Mouse (Mus musculus): ENCODE results near the gene Slit1. TPM values are rescaled to one million over a fixed set of nuclear protein-coding genes. Genes with fewer than 3 reads are reported as not detected.

The Slit1 gene
- polyA plus RNA-seq, 1 experiment from 2014 or later = 2.1 TPM

DNA sequence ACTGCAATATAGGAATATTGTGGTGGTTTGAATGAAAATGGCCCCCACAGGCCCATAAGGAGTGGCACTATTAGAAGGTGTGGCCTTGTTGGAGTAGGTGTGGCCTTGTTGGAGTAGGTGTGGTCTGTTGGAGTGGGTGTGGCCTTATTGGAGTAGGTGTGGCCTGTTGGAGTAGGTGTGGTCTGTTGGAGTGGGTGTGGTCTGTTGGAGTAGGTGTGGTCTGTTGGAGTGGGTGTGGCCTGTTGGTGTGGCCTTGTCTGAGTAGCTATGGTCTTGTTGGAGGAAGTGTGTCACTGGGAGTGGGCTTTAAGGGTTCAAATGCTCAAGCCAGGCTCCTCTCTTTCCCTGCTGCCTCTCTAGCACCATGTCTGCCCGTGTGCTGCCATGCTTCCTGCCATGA lies 63.2 kb downstream of the Slit1 start:
- no peaks in the 10 kb centered on the region for H3K4me1 ChIP-seq (ENCODE audit: control insufficient read depth, insufficient read depth, low read length)
- no peak overlapping the region for H3K27ac ChIP-seq (replicated peaks; ENCODE audit: low read depth, low read length)
- 88% methylated on average over 1 of the region's 1 CpGs for WGBS
- no peak overlapping the region for H3K4me2 ChIP-seq (ENCODE audit: low read depth, low read length)
- no peak overlapping the region for H3K9ac ChIP-seq (replicated peaks; ENCODE audit: low read length)
- DNase-seq (ENCODE audit: low spot score) (no peak), ATAC-seq (replicated peaks; ENCODE audit: insufficient number of reproducible peaks, low FRiP score, low TSS enrichment, low read depth) (no peak)
- H3K9me3 ChIP-seq (replicated peaks; ENCODE audit: control insufficient read depth, low read length) = no peaks in the 10 kb centered on the region
- H3K4me3 ChIP-seq (ENCODE audit: low read depth, low read length) = no peak overlapping the region
- H3K36me3 ChIP-seq (replicated peaks; ENCODE audit: control insufficient read depth, insufficient read depth, low read depth, low read length) = no peaks in the 10 kb centered on the region
- no peaks in the 10 kb centered on the region for H3K27me3 ChIP-seq (ENCODE audit: control insufficient read depth, insufficient read depth, low read length)

DNA sequence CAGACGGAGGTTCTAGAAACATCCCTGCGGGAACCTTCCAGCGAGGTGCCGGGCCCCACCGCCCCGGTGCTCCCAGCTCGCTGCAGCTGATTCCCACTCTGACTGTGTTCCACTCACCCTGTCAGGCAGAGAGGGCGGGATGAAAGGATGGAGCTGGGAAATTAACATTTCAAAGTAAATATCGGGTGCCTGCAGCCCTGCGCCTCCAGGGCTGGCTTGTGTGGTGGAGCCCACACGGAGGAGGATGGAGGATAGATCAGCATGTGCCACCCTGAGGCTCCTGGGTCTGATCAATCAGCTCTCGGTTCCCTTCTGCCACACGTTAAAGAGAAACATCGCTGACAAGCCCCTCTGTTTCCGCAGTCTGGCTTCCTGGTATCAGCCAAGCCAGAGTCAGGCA lies 64.4 kb downstream of the Slit1 start:
- Histone ChIP-seq H3K9ac (replicated peaks; ENCODE audit: low read length) (no peak overlapping the region), H3K4me1 (ENCODE audit: control insufficient read depth, insufficient read depth, low read length) (no peaks in the 10 kb centered on the region), H3K36me3 (replicated peaks; ENCODE audit: control insufficient read depth, insufficient read depth, low read depth, low read length) (no peaks in the 10 kb centered on the region), H3K4me3 (ENCODE audit: low read depth, low read length) (no peak overlapping the region), H3K4me2 (ENCODE audit: low read depth, low read length) (no peak overlapping the region), H3K9me3 (replicated peaks; ENCODE audit: control insufficient read depth, low read length) (no peaks in the 10 kb centered on the region), H3K27ac (replicated peaks; ENCODE audit: low read depth, low read length) (no peak overlapping the region), H3K27me3 (ENCODE audit: control insufficient read depth, insufficient read depth, low read length) (no peaks in the 10 kb centered on the region)
- ATAC-seq (replicated peaks; ENCODE audit: insufficient number of reproducible peaks, low FRiP score, low TSS enrichment, low read depth) (no peak), DNase-seq (ENCODE audit: low spot score) (no peak)
- WGBS = 26% methylated on average over 15 of the region's 15 CpGs

DNA sequence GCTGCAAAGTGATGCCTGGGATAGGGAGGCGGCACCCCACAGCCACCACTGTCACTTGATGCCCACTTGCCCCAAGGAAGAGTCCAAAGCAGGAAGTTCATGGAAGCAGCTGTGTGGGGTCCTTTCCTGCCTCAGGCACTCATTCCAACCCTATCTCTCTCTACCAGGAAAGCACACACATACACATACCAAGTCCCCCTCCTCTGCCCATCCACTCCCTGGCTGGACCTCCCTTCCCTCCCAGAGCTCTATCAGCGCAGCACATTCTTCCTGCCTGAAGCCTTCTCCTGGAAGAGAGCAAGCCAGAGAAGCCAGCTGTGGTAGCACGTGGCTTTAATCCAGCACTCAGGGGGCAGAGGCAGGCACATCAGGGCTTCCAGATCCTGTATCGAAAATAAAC lies 65.9 kb downstream of the Slit1 start:
- H3K9me3 ChIP-seq (replicated peaks; ENCODE audit: control insufficient read depth, low read length) = no peaks in the 10 kb centered on the region
- no peak overlapping the region for H3K4me2 ChIP-seq (ENCODE audit: low read depth, low read length)
- no peaks in the 10 kb centered on the region for H3K4me1 ChIP-seq (ENCODE audit: control insufficient read depth, insufficient read depth, low read length)
- 29% methylated on average over 4 of the region's 4 CpGs for WGBS
- no peaks in the 10 kb centered on the region for H3K36me3 ChIP-seq (replicated peaks; ENCODE audit: control insufficient read depth, insufficient read depth, low read depth, low read length)
- H3K27ac ChIP-seq (replicated peaks; ENCODE audit: low read depth, low read length) = no peak overlapping the region
- ATAC-seq (replicated peaks; ENCODE audit: insufficient number of reproducible peaks, low FRiP score, low TSS enrichment, low read depth) = no peak
- no peak overlapping the region for H3K4me3 ChIP-seq (ENCODE audit: low read depth, low read length)
- DNase-seq (ENCODE audit: low spot score) = no peak
- no peak overlapping the region for H3K9ac ChIP-seq (replicated peaks; ENCODE audit: low read length)
- no peaks in the 10 kb centered on the region for H3K27me3 ChIP-seq (ENCODE audit: control insufficient read depth, insufficient read depth, low read length)

DNA sequence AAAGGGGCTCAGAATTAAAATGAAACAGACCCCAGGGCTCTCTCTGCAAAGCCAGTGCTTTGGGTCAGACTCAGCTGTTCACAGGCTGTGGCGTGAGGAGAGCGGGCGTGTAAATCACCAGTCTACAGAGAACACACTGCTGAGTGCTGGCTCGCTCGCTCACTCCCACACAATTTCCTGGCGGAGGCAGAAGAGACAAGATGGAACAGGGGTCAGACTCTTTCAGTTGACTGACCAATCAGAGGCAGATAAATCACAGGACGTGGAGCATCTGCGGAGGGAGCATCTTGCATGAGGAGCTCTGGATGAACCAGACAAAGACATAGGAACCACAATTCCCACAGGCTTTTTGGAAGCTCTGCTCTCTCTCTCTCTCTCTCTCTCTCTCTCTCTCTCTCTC lies 67.9 kb downstream of the Slit1 start:
- H3K36me3 ChIP-seq (replicated peaks; ENCODE audit: control insufficient read depth, insufficient read depth, low read depth, low read length) = no peaks in the 10 kb centered on the region
- H3K4me2 ChIP-seq (ENCODE audit: low read depth, low read length) = no peak overlapping the region
- H3K27ac ChIP-seq (replicated peaks; ENCODE audit: low read depth, low read length) = no peak overlapping the region
- H3K4me3 ChIP-seq (ENCODE audit: low read depth, low read length) = no peak overlapping the region
- no peak overlapping the region for H3K9ac ChIP-seq (replicated peaks; ENCODE audit: low read length)
- 72% methylated on average over 8 of the region's 8 CpGs for WGBS
- no peaks in the 10 kb centered on the region for H3K27me3 ChIP-seq (ENCODE audit: control insufficient read depth, insufficient read depth, low read length)
- ATAC-seq (replicated peaks; ENCODE audit: insufficient number of reproducible peaks, low FRiP score, low TSS enrichment, low read depth) (no peak), DNase-seq (ENCODE audit: low spot score) (no peak)
- no peaks in the 10 kb centered on the region for H3K4me1 ChIP-seq (ENCODE audit: control insufficient read depth, insufficient read depth, low read length)
- no peaks in the 10 kb centered on the region for H3K9me3 ChIP-seq (replicated peaks; ENCODE audit: control insufficient read depth, low read length)

DNA sequence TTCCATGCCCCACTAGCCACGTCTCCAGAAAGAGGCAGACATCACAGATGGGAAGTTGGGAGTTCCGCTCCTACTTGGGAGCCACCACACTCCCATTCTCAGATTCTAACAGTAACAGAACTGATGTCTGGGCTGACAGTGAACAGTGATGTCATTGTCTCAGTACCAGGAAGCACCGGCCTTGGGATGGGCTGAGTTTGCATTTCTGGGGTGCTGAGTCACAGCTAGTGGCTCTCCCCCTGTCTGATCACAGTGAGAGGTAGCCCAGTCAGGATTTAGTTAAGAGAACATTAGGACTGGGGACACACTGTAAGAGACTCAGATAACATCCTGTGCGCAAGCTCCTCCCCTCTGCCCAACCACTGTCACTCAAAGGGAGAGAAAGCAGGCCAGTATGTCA lies 69.1 kb downstream of the Slit1 start:
- ATAC-seq (replicated peaks; ENCODE audit: insufficient number of reproducible peaks, low FRiP score, low TSS enrichment, low read depth) (no peak), DNase-seq (ENCODE audit: low spot score) (no peak)
- Histone ChIP-seq H3K9me3 (replicated peaks; ENCODE audit: control insufficient read depth, low read length) (no peaks in the 10 kb centered on the region), H3K4me2 (ENCODE audit: low read depth, low read length) (no peak overlapping the region), H3K27me3 (ENCODE audit: control insufficient read depth, insufficient read depth, low read length) (no peaks in the 10 kb centered on the region), H3K4me3 (ENCODE audit: low read depth, low read length) (no peak overlapping the region), H3K27ac (replicated peaks; ENCODE audit: low read depth, low read length) (no peak overlapping the region), H3K36me3 (replicated peaks; ENCODE audit: control insufficient read depth, insufficient read depth, low read depth, low read length) (no peaks in the 10 kb centered on the region), H3K4me1 (ENCODE audit: control insufficient read depth, insufficient read depth, low read length) (no peaks in the 10 kb centered on the region), H3K9ac (replicated peaks; ENCODE audit: low read length) (no peak overlapping the region)
- WGBS = 60% methylated on average over 4 of the region's 4 CpGs

DNA sequence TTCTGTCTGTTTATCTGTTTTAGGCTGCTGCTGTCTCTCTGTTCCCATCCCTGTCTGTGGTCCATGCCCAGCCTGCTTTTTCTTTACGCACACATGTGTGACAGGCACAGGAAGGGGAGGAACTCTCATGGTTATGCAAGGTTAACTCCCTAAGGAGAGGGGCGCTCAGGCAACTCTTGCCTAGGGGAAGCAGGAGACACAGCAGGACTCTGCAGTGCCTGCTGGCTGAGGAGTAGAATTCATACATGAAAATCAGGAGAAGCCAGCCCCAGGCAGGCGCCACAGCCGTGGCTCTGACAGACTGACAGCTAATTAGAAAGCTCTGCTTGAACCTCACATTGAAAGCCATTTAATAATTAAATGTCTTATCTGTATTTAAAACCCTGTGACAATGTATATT lies 70.6 kb downstream of the Slit1 start:
- H3K27me3 ChIP-seq (ENCODE audit: control insufficient read depth, insufficient read depth, low read length) = no peaks in the 10 kb centered on the region

DNA sequence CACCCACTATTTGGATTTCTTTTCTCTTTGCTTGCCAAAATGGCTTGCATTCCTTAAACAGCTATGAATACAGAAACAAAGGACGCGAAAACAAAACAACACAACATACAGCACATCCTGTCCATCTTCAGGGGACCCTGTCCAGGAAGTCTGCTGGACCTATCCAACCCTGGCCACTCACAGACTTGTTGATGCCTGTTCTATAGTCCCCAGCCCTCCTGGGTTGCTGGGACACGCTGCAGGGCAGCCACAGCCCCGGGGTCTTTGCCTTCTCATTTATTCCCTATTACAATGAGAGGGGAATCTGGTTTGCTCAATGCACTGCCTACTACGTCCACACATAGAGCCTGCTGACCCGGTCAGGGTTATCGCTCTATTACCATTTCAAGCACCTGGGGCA lies 72.5 kb downstream of the Slit1 start:
- Histone ChIP-seq H3K4me3 (ENCODE audit: low read depth, low read length) (no peak overlapping the region), H3K4me1 (ENCODE audit: control insufficient read depth, insufficient read depth, low read length) (no peaks in the 10 kb centered on the region), H3K27me3 (ENCODE audit: control insufficient read depth, insufficient read depth, low read length) (no peaks in the 10 kb centered on the region), H3K9ac (replicated peaks; ENCODE audit: low read length) (no peak overlapping the region), H3K4me2 (ENCODE audit: low read depth, low read length) (no peak overlapping the region), H3K27ac (replicated peaks; ENCODE audit: low read depth, low read length) (no peak overlapping the region), H3K36me3 (replicated peaks; ENCODE audit: control insufficient read depth, insufficient read depth, low read depth, low read length) (no peaks in the 10 kb centered on the region), H3K9me3 (replicated peaks; ENCODE audit: control insufficient read depth, low read length) (no peaks in the 10 kb centered on the region)
- no peak for DNase-seq (ENCODE audit: low spot score)
- ATAC-seq (replicated peaks; ENCODE audit: insufficient number of reproducible peaks, low FRiP score, low TSS enrichment, low read depth) = no peak
- WGBS = 50% methylated on average over 7 of the region's 7 CpGs

More for the DNA sequence above, 70.6 kb downstream of the Slit1 start:
- 38% methylated on average over 4 of the region's 4 CpGs for WGBS
- H3K9ac ChIP-seq (replicated peaks; ENCODE audit: low read length) = no peak overlapping the region
- no peak overlapping the region for H3K4me2 ChIP-seq (ENCODE audit: low read depth, low read length)
- no peak overlapping the region for H3K4me3 ChIP-seq (ENCODE audit: low read depth, low read length)
- H3K27ac ChIP-seq (replicated peaks; ENCODE audit: low read depth, low read length) = no peak overlapping the region
- no peaks in the 10 kb centered on the region for H3K4me1 ChIP-seq (ENCODE audit: control insufficient read depth, insufficient read depth, low read length)
- no peaks in the 10 kb centered on the region for H3K9me3 ChIP-seq (replicated peaks; ENCODE audit: control insufficient read depth, low read length)
- ATAC-seq (replicated peaks; ENCODE audit: insufficient number of reproducible peaks, low FRiP score, low TSS enrichment, low read depth) = no peak
- DNase-seq (ENCODE audit: low spot score) = no peak
- no peaks in the 10 kb centered on the region for H3K36me3 ChIP-seq (replicated peaks; ENCODE audit: control insufficient read depth, insufficient read depth, low read depth, low read length)

DNA sequence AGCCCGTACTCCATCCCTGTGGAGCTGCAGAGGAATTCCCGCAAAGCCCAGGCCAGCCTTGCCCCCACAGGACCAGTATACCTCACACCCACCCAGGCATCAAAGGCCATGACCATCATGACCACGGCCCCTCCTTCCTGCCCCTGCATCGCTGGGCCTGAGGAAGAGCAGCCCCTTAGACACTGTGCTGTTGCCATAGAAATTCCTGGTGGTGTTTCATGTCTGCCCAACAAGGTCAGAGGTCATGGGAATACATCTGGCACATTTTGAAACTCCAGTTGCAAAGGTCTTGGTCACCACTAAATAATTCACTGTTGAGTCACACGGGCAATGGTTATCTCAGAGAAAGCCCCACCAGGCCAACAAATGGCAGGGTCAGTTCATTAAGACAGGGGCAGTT lies 73.0 kb downstream of the Slit1 start:
- Histone ChIP-seq H3K9ac (replicated peaks; ENCODE audit: low read length) (no peak overlapping the region), H3K4me2 (ENCODE audit: low read depth, low read length) (no peak overlapping the region), H3K27ac (replicated peaks; ENCODE audit: low read depth, low read length) (no peak overlapping the region), H3K9me3 (replicated peaks; ENCODE audit: control insufficient read depth, low read length) (no peaks in the 10 kb centered on the region), H3K27me3 (ENCODE audit: control insufficient read depth, insufficient read depth, low read length) (no peaks in the 10 kb centered on the region), H3K4me1 (ENCODE audit: control insufficient read depth, insufficient read depth, low read length) (no peaks in the 10 kb centered on the region), H3K4me3 (ENCODE audit: low read depth, low read length) (no peak overlapping the region), H3K36me3 (replicated peaks; ENCODE audit: control insufficient read depth, insufficient read depth, low read depth, low read length) (no peaks in the 10 kb centered on the region)
- ATAC-seq (replicated peaks; ENCODE audit: insufficient number of reproducible peaks, low FRiP score, low TSS enrichment, low read depth) (0 out of 2 replicates have a peak, but pooled peaks have one; percentile 20), DNase-seq (ENCODE audit: low spot score) (no peak)
- 20% methylated on average over 5 of the region's 5 CpGs for WGBS
